Mouse (Mus musculus): Measurements from ENCODE around the gene Hip1. TPM values are rescaled to one million over a fixed set of nuclear protein-coding genes. Genes with fewer than 3 reads are reported as not detected.

The Hip1 gene
- total RNA-seq, 2 experiments from 2014 or later: 44.3 to 59.7 TPM

GRCm38 (mm10) chr5:135537326-135537725 lies 7.6 kb downstream of the Hip1 start:
- intact Hi-C loops (cut with DNase I): no loop called here
- DNase-seq (ENCODE audit: low spot score in 2 of 2): no peak

- no peak for DNase-seq (ENCODE audit: low spot score in 2 of 2)
- intact Hi-C loops (cut with DNase I): no loop called here
These were observed 9.1 kb downstream of the Hip1 start for GRCm38 (mm10) chr5:135535867-135536266.

GRCm38 (mm10) chr5:135533431-135533830 lies 11.5 kb downstream of the Hip1 start:
- no peak for DNase-seq (ENCODE audit: low spot score in 2 of 2)
- intact Hi-C loops (cut with DNase I): no loop called here

GRCm38 (mm10) chr5:135531306-135531845 lies 13.5 kb downstream of the Hip1 start:
- intact Hi-C loops (cut with DNase I): no loop called here

GRCm38 (mm10) chr5:135529964-135530363 lies 15.0 kb downstream of the Hip1 start:
- DNase-seq (ENCODE audit: low spot score in 2 of 2): no peak
- intact Hi-C loops (cut with DNase I): no loop called here

More at GRCm38 (mm10) chr5:135531306-135531845, 13.5 kb downstream of the Hip1 start:
- DNase-seq (ENCODE audit: low spot score in 2 of 2): no peak

- DNase-seq (ENCODE audit: low spot score in 2 of 2): no peak
- intact Hi-C loops (cut with DNase I): no loop called here
These were observed 15.6 kb downstream of the Hip1 start for GRCm38 (mm10) chr5:135529310-135529709.

GRCm38 (mm10) chr5:135527986-135528385 lies 16.9 kb downstream of the Hip1 start:
- DNase-seq (ENCODE audit: low spot score in 2 of 2): no peak
- intact Hi-C loops (cut with DNase I): no loop called here

- intact Hi-C loops (cut with DNase I): no loop called here
- DNase-seq (ENCODE audit: low spot score in 2 of 2): peak; percentile 18 to 48
These were observed 20.0 kb downstream of the Hip1 start for GRCm38 (mm10) chr5:135524660-135525560.

GRCm38 (mm10) chr5:135524087-135524486 lies 20.8 kb downstream of the Hip1 start:
- DNase-seq (ENCODE audit: low spot score in 2 of 2): no peak
- intact Hi-C loops (cut with DNase I): no loop called here

GRCm38 (mm10) chr5:135522111-135522722 lies 22.7 kb downstream of the Hip1 start:
- peak in 1 of 2 experiments; percentile 20 for DNase-seq (ENCODE audit: low spot score in 2 of 2)
- intact Hi-C loops (cut with DNase I): no loop called here

- DNase-seq (ENCODE audit: low spot score in 2 of 2): no peak
- intact Hi-C loops (cut with DNase I): no loop called here
These were observed 27.5 kb downstream of the Hip1 start for GRCm38 (mm10) chr5:135517348-135517883.

- intact Hi-C loops (cut with DNase I): no loop called here
- no peak for DNase-seq (ENCODE audit: low spot score in 2 of 2)
These were observed 31.8 kb downstream of the Hip1 start for GRCm38 (mm10) chr5:135513131-135513530.

GRCm38 (mm10) chr5:135511105-135511504 lies 33.8 kb downstream of the Hip1 start:
- intact Hi-C loops (cut with DNase I): no loop called here
- DNase-seq (ENCODE audit: low spot score in 2 of 2): no peak

- intact Hi-C loops (cut with DNase I): no loop called here
These were observed 36.6 kb downstream of the Hip1 start for GRCm38 (mm10) chr5:135508284-135508683.

GRCm38 (mm10) chr5:135507561-135508273 lies 37.2 kb downstream of the Hip1 start:
- peak in 1 of 2 experiments; percentile 64 for DNase-seq (ENCODE audit: low spot score in 2 of 2)
- intact Hi-C loops (cut with DNase I): no loop called here

More at GRCm38 (mm10) chr5:135508284-135508683, 36.6 kb downstream of the Hip1 start:
- DNase-seq (ENCODE audit: low spot score in 2 of 2): peak; percentile 40 to 43

GRCm38 (mm10) chr5:135505442-135505841 lies 39.5 kb downstream of the Hip1 start:
- intact Hi-C loops (cut with DNase I): no loop called here
- no peak for DNase-seq (ENCODE audit: low spot score in 2 of 2)

GRCm38 (mm10) chr5:135502931-135503330 lies 42.0 kb downstream of the Hip1 start:
- intact Hi-C loops (cut with DNase I): no loop called here
- no peak for DNase-seq (ENCODE audit: low spot score in 2 of 2)

GRCm38 (mm10) chr5:135502027-135502426 lies 42.9 kb downstream of the Hip1 start:
- no peak for DNase-seq (ENCODE audit: low spot score in 2 of 2)
- intact Hi-C loops (cut with DNase I): no loop called here

GRCm38 (mm10) chr5:135498914-135499313 lies 46.0 kb downstream of the Hip1 start:
- intact Hi-C loops (cut with DNase I): no loop called here
- DNase-seq (ENCODE audit: low spot score in 2 of 2): no peak

All from left cerebral cortex, postnatal 25 days (tissue).